Mouse (Mus musculus) midbrain, embryonic 16.5 days (tissue): Measurements from ENCODE around the gene Rfng. TPM values are rescaled to one million over a fixed set of nuclear protein-coding genes. Genes with fewer than 3 reads are reported as not detected.

Experiments
- ATAC-seq: fragments of 200-750 bp; cut with Nextera tagmentation; 2 replicates; pipeline ENCODE4 v1.8.0; 2017; ENCODE audit warnings: moderate TSS enrichment
- H3K27ac ChIP-seq: fragments of 300-500 bp; sonication (generic); 2 replicates; pipeline ENCODE4 v1.5.1; 2014; ENCODE audit warnings: mild to moderate bottlenecking, low read length, mixed read lengths
- H3K27me3 ChIP-seq: fragments of 300-500 bp; sonication (generic); 2 replicates; pipeline ENCODE4 v1.6.1; 2014; ENCODE audit warnings: low read depth, low read length, mixed read lengths; ENCODE audit not compliant: control insufficient read depth, insufficient read depth
- H3K36me3 ChIP-seq: fragments of 300-500 bp; sonication (generic); 2 replicates; pipeline ENCODE4 v1.6.1; 2014; ENCODE audit warnings: mild to moderate bottlenecking, low read length, moderate library complexity, mixed read lengths; ENCODE audit not compliant: control insufficient read depth, insufficient read depth
- H3K4me1 ChIP-seq: fragments of 300-500 bp; sonication (generic); 2 replicates; pipeline ENCODE4 v1.6.1; 2014; ENCODE audit warnings: mild to moderate bottlenecking, low read length, mixed read lengths; ENCODE audit not compliant: control insufficient read depth, insufficient read depth
- H3K4me2 ChIP-seq: fragments of 300-500 bp; sonication (generic); 2 replicates; pipeline ENCODE4 v1.6.1; 2014; ENCODE audit warnings: mild to moderate bottlenecking, low read length, mixed read lengths
- H3K4me3 ChIP-seq: fragments of 300-500 bp; sonication (generic); 2 replicates; pipeline ENCODE4 v1.5.1; 2014; ENCODE audit warnings: low read depth, mild to moderate bottlenecking, low read length, moderate library complexity, mixed read lengths
- H3K9ac ChIP-seq: fragments of 300-500 bp; sonication (generic); 2 replicates; pipeline ENCODE4 v1.6.1; 2014; ENCODE audit warnings: low read depth, low read length, mixed read lengths
- H3K9me3 ChIP-seq: fragments of 300-500 bp; sonication (generic); replicated peaks from 2 replicates; pipeline ENCODE4 v1.6.1; 2014; ENCODE audit warnings: mild to moderate bottlenecking, low read length, mixed read lengths; ENCODE audit not compliant: control insufficient read depth, poor library complexity, severe bottlenecking
- WGBS: fragments of 180-500 bp; shearing (Covaris S2); extraction: QIAGEN DNeasy Blood & Tissue Kit; methylation state at CpG from one replicate; pipeline ENCODE4 v1.1.7; 2014; 5-methylcytosine and 5-hydroxymethylcytosine counted together
- polyA plus RNA-seq: library from polyadenylated mRNA; unstranded; fragments of >200 nt; fragmentation: Nextera tagmentation; extraction: Ambion mirVana; gene quantifications from 2 replicates; pipeline ENCODE4 v1.2.1, GENCODE M21; 2015

Rfng gene
- polyA plus RNA-seq, 1 experiment from 2014 or later = 145 TPM

DNA sequence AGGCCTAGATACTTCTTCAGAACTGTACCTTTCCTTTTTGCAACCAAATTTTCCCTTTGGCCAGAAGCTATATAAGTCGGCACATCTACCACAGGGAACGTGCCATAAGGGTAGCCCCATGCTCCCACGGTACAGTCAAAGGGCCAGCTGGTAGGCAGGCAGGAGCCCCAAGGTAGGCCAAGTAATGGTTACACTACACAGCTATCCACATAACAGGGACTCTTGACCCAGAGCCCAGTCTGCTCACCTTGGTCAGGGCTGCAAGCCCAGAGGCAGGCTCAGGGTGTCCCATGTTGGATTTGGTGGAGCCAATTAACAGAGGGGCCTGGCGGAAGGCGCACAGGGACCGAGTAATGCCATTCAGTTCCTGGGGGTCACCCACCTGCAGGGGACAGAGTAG lies 35.5 kb upstream of the Rfng start:
- no peak overlapping the region for H3K27ac ChIP-seq
- no peak overlapping the region for H3K9ac ChIP-seq
- H3K36me3 ChIP-seq = peaks cover 59% of the 10 kb centered on the region
- no peaks in the 10 kb centered on the region for H3K9me3 ChIP-seq
- no peak overlapping the region for H3K4me3 ChIP-seq
- no peak overlapping the region for H3K4me2 ChIP-seq
- no peaks in the 10 kb centered on the region for H3K27me3 ChIP-seq
- 91% methylated on average over 6 of the region's 6 CpGs for WGBS
- ATAC-seq = no peak
- H3K4me1 ChIP-seq = peaks cover 23% of the 10 kb centered on the region

DNA sequence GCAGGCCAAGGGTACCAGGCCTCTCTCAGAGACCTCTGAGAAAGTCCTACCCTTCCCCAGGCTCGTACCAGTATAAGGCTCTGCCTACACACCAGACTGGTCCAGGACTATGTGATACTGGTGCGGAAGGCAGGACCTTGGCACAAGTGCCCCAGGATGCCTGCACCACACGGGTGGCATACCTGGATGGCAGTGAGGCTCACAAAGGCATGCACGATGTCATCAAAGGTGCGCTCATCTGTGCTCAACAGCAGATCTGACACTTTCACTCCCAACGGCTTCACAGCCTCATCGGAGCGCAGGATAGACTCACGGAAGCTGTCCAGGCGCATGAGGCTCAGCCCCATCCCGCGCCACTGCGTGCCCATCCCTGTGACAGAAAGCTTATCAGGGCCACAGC lies 34.2 kb upstream of the Rfng start:
- 95% methylated on average over 13 of the region's 13 CpGs for WGBS
- no peak for ATAC-seq
- H3K9ac ChIP-seq = no peak overlapping the region
- no peaks in the 10 kb centered on the region for H3K9me3 ChIP-seq
- H3K4me2 ChIP-seq = no peak overlapping the region
- no peaks in the 10 kb centered on the region for H3K27me3 ChIP-seq
- H3K4me1 ChIP-seq = peaks cover 23% of the 10 kb centered on the region
- H3K27ac ChIP-seq = no peak overlapping the region
- peaks cover 72% of the 10 kb centered on the region for H3K36me3 ChIP-seq
- no peak overlapping the region for H3K4me3 ChIP-seq

DNA sequence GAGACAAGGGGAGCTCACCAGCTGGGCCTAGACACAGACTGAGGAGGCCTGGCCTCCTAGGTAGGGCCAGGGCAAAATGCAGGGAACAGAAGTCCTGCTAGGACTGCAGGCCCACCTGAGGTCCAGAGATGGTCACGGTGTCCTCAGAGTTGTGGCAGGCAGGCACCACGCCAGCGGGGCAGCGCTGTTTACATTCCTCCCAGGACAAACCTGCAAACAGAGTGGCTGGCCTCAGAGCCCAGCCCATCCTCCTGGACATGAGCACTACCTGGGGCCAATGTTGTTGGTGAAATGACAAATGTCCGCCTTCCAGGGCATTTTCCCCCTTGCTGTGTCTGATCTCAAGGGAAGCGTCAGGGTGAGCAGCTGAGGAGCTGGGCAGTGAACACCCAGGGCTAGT lies 33.4 kb upstream of the Rfng start:
- no peak overlapping the region for H3K4me2 ChIP-seq
- no peak for ATAC-seq
- H3K4me3 ChIP-seq = no peak overlapping the region
- peaks cover 15% of the 10 kb centered on the region for H3K4me1 ChIP-seq
- WGBS = 95% methylated on average over 6 of the region's 6 CpGs
- no peak overlapping the region for H3K27ac ChIP-seq
- no peak overlapping the region for H3K9ac ChIP-seq
- no peaks in the 10 kb centered on the region for H3K9me3 ChIP-seq
- H3K27me3 ChIP-seq = no peaks in the 10 kb centered on the region
- peaks cover 80% of the 10 kb centered on the region for H3K36me3 ChIP-seq

DNA sequence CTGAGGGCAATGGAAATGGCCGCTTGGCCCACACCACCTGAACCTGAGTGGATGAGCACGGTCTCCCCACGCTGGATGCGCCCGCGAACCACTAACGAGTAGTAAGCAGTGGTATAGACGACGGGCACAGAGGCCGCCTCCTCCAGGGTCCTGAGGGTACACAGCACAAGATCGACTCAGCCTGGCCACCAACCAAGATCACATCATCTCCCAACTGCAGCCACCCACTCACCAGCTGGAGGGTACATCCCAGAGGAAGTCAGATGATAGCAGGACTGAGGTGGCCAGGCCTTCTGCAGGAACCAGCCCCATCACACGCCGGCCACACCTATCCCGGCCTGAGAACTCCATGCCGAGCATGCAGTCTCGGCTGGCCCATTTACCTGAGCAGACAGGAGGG lies 28.1 kb upstream of the Rfng start:
- no peak overlapping the region for H3K9ac ChIP-seq
- H3K27me3 ChIP-seq = no peaks in the 10 kb centered on the region
- H3K4me2 ChIP-seq = no peak overlapping the region
- ATAC-seq = no peak
- no peak overlapping the region for H3K4me3 ChIP-seq
- H3K27ac ChIP-seq = no peak overlapping the region
- H3K4me1 ChIP-seq = no peaks in the 10 kb centered on the region
- no peaks in the 10 kb centered on the region for H3K9me3 ChIP-seq
- H3K36me3 ChIP-seq = peaks cover 95% of the 10 kb centered on the region
- WGBS = 95% methylated on average over 16 of the region's 16 CpGs

DNA sequence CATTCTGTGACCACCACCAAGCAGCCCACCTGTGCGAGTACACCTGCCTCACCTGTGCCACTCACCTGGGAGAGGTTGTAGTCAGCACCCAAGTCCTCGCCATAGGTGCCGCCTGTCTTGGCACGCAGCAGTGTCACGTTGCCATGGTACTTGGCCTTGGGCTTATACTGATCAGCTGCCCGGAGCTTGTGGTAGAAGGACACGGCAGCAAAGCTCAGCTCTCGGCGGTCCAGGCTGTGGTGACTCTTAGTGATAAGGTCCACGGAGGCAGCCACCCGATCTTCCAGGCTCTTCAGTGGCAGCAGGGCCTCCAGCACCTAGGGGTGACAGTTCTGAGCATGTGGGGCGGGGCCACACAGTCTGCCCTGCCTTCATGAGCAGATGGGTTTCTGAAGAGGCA lies 24.0 kb upstream of the Rfng start:
- Histone ChIP-seq H3K4me3 (no peak overlapping the region), H3K36me3 (peaks cover 71% of the 10 kb centered on the region), H3K27ac (no peak overlapping the region), H3K27me3 (no peaks in the 10 kb centered on the region), H3K9me3 (no peaks in the 10 kb centered on the region), H3K4me2 (no peak overlapping the region), H3K9ac (no peak overlapping the region), H3K4me1 (no peaks in the 10 kb centered on the region)
- no peak for ATAC-seq
- WGBS = 95% methylated on average over 12 of the region's 12 CpGs

DNA sequence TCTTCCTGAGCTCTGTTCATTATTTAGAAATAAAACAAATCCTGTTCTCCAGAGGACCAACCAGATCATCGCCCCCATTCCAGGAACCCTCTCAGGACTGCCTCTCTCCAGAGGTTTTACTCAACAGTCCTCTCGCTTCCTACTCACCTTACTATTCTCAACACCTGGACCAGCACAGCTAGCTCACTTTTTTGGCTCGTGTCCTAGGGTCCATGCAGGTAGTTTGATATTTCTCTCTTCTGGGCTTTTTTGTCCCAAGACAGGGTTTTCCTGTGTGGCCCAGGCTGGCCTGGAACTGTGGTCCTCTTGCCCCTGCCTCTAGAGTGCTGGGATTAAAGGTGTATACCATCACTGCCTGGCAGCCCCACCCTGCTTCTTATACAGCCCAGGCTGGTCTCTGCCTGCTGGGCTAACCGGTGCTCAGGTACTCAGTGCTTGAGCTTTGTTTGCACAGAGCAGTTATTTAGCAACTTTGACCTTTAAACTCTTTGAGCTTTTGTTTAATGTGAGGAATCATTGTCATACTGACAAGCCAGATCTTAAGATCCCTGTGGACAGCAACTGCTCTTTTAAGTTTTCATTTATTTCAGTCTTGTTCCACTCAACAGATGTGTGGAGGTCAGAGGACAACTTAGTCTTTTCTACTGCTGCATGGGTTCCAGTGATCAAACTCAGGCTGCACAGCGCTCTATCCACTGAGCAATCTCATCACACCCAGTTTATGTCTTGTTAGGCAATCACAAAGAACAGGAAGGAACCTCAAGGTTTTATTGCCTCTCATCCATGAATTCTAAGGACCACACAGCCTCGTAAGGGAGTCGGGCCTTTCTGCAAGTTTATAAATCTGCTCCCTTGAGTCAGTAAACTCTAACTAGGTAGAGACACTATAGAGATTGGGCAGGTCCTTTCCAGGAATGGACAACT lies 21.6 kb upstream of the Rfng start:
- no peak for ATAC-seq
- no peak overlapping the region for H3K9ac ChIP-seq
- no peak overlapping the region for H3K4me3 ChIP-seq
- H3K9me3 ChIP-seq = no peaks in the 10 kb centered on the region
- 84% methylated on average over 7 of the region's 7 CpGs for WGBS
- H3K27me3 ChIP-seq = no peaks in the 10 kb centered on the region
- H3K36me3 ChIP-seq = peaks cover 48% of the 10 kb centered on the region
- no peaks in the 10 kb centered on the region for H3K4me1 ChIP-seq
- no peak overlapping the region for H3K27ac ChIP-seq
- no peak overlapping the region for H3K4me2 ChIP-seq

DNA sequence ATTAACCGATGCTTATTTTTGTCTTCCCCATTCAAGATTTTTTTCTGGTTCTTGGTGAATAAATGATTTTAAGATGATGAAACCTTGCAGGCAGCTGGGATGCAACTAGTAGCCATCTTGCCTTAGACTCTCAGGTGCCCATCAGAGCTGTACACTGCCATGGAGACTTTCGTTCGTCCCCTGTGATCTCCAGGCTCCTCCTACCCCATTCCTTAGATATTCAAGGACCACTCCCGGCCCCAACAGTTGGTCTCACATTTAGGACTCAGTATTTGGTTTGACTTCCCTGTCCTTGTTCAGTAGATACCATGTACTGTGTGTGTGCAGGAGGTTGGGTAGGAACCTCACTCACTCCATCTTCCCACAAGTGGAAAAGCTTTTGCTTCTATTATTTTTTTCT lies 20.8 kb upstream of the Rfng start:
- ATAC-seq = no peak
- Histone ChIP-seq H3K4me1 (peaks cover 1% of the 10 kb centered on the region; the same call in 1 of the 2 replicates), H3K4me3 (no peak overlapping the region), H3K27me3 (no peaks in the 10 kb centered on the region), H3K4me2 (no peak overlapping the region), H3K9me3 (no peaks in the 10 kb centered on the region), H3K27ac (no peak overlapping the region), H3K9ac (no peak overlapping the region), H3K36me3 (peaks cover 39% of the 10 kb centered on the region)
- 74% methylated on average over 4 of the region's 4 CpGs for WGBS

DNA sequence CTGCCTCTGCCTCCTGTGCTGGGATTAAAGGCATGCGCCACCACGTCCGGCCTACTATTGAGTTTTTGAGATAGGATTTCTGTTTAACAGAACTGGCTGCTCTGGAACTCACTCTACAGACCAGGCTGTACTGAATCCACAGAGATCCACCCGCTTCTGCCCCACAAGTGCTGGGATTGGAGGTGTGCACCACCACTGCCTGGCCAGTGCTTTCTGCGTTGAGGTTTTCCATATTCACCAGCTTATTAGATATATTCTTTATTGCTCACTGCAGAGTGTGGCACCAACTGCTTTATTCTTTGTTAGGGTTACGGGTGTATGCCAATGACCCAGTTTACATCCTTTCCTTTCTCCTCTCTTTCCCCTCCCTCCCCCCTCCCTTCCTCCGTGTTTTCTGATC lies 20.3 kb upstream of the Rfng start:
- Histone ChIP-seq H3K9me3 (no peaks in the 10 kb centered on the region), H3K4me2 (no peak overlapping the region), H3K36me3 (peaks cover 38% of the 10 kb centered on the region), H3K27me3 (no peaks in the 10 kb centered on the region), H3K9ac (no peak overlapping the region), H3K4me1 (peaks cover 5% of the 10 kb centered on the region; the same call in 1 of the 2 replicates), H3K4me3 (no peak overlapping the region), H3K27ac (no peak overlapping the region)
- WGBS = 83% methylated on average over 7 of the region's 7 CpGs
- ATAC-seq = no peak

DNA sequence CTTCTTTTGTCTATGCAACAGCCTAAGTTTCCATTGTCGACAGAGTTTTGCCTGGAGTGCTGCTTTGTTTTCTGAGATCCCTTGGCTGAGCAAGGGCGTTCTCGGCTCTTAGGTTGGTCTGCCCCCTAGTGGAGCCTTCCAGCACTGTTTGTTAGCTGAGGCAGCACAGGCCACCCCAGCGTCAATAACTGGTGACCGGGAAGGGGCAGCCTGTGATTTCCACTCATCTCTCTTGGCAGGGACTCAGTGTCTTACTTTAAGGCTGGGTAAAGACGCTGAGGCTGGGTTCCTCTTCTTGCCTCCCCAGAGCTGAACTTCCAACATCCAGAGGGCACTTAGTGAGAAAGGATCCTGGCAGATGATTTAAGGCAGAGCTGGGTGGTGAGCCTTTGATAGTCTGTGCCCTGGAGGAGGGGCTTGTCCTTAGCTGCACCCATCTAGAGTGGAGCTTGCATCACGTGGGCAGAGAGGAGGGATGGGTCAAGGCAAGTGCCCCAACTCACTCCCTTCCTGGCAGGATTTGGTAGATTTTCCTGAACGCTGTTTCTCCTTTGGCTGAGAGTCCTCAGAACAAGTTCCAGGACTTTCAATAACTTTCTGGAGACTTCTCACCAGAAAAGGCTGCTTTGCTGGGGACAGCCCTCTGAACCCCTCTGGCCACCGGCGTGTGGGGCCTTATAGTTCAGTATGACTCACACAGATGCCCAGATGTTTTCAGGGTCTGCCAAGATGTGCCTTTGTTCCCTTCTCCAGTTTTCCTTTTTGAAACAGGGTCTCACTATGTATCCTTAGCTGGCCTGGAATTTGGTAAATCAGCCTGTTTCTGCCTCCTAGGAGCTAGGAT lies 16.3 kb upstream of the Rfng start:
- Histone ChIP-seq H3K9ac (no peak overlapping the region), H3K4me2 (peak overlapping the region; percentile 27), H3K36me3 (no peaks in the 10 kb centered on the region), H3K27ac (peak overlapping the region; percentile 36; the same call in 1 of the 2 replicates), H3K4me3 (no peak overlapping the region), H3K27me3 (no peaks in the 10 kb centered on the region), H3K4me1 (peaks cover 11% of the 10 kb centered on the region), H3K9me3 (no peaks in the 10 kb centered on the region)
- WGBS = 13% methylated on average over 10 of the region's 10 CpGs
- peak; percentile 51; the same call in 1 of the 2 replicates for ATAC-seq
